Mouse (Mus musculus) pancreas, adult 10 weeks (tissue): ENCODE results near the gene Mtor. TPM values are rescaled to one million over a fixed set of nuclear protein-coding genes. Genes with fewer than 3 reads are reported as not detected.

Experiments used
- polyA plus RNA-seq: library from polyadenylated mRNA; stranded (reverse); fragments of 350-450 nt; fragmentation: Illumina TruSeq; extraction: RNeasy Lipid Tissue Mini Kit (QIAGEN cat#74804); gene quantifications from one replicate; pipeline ENCODE4 v1.2.3, GENCODE M21; 2015; ENCODE audit warnings: low read depth, low replicate concordance; ENCODE audit not compliant: insufficient read depth

Gene Mtor
- polyA plus RNA-seq = 2.9 TPM

DNA sequence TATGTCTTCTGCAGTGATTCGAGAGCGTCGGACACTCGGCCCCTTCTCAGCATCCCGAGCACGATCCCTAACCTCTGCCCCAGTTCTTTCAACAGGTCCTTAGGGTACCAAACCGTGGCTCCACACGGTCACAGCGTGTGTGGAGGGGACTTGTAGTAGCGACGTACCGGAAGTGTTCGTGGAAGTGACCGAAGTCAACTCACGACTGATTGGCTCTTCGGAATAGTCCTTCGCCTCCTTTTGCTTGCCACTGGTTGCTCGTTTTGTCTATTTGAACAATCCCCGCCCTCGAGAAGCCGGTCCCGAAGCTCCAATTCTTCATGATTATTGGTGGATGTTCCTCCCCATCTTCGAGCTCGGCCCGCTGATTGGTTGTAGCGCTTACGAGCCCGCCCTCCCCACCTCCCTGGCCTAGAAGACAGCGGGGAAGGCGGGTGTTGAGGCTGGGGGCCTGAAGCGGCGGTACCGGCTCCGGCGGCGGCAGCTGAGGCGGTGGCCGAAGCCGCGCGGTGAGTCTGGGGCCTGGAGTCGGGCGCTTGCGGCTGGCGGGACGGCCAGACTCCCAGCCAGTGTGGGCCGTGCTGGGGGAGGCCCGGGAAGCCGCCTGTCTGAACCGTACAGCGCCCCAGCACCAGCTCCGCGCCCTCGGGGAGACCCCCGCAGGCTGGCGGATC lies at the start of gene Mtor:
TSS of gene Mtor (plus strand) at position 433 of the 674 bp plus-strand sequence.

DNA sequence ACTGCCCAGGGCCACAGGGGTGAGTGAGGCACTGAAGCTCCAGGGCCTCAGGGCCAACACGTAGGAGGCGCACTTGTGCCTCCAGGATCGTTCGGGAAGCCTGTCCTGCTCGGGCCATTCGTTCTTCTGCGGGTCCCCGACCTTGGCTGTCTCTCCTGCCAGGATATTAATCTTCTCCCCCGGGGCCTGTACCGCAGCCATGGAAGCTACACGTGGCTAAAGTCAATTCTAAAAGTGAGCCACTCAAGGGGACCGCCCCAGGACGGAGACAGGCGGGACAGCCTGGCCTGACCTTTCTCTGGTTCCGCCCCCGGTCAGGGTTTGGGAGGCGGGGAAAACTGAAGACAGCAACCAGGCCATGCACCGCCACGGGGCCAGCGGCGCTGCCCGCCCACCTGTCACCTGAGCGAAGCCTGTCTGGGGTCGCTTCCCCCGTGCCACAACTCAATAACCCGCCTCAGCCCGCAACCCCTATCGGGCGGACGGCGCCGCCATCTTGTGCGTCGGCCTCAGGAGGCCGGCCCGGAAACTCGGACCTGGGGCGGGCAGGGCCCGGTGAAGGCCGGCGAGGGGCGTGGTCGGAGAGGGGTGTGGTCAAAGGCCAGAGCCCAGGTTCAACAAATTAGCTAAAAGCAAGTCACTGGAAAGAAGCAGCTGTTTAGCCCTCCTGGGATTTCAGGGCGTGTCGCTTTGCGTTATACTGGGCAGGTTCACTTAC lies 4.0 kb upstream of the Mtor start, which contains the start of gene Ubiad1:
TSS of gene Ubiad1 (minus strand) at position 522 of the 718 bp plus-strand sequence.

DNA sequence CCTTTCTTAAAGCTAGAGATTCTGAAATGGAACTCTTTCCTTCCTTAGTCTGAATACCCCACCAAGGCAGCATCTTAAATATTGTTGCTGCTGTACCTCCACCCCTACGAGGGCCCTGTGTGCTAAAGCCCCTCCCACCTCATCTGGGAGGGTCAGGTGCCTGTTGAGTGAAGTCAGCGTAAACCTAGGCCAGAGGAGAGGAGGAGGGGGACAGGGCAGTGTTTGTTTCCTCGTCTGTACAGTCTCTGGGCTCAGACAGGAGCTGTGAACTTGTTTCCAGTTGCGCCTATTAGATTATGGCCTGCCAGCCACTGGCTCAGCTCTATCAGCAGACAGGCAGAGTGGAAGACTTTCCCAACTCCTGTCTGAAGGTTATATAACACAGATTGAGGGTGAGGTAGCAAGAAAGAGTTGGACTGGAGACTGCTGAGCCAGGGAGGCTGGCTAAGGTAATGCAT lies 52.0 kb downstream of the Mtor start, which contains the start of gene Angptl7:
TSS of gene Angptl7 (minus strand) at position 51 of the 458 bp plus-strand sequence.

DNA sequence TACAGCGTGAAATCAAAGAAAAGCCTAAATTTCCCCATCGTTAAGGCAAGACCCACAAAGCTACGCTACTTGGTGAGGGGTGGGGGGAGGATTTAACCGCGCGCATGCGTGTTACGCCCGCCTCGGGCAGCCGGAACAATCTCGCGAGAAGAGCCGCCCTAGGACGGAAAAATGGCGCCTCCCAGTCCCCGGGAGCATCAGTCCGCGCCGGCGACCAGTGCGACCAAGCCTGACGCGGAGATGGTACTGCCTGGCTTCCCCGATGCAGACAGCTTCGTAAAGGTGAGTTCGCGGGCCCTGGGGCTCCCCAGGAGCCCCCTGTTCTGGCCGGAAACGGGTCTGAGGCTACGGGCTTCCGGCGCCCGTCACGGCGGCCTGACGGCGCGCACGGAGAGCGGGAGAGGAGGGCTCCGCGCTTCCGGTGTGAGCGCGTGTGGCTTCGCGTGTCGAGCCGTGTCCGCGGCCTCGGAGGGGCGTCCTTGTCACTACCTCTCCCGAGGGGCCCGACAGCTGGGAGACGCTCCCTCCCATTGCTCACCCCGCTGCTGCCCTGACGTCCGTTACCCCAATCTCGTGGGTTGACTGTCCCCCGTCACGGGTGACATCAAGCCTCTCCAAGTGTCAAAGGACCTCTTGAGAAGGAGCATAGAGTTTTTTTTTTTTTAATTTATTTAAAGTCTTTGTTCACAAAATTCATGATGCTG lies 110.0 kb downstream of the Mtor start, which contains the start of gene Exosc10:
TSS of gene Exosc10 (plus strand) at position 133 of the 704 bp plus-strand sequence.

DNA sequence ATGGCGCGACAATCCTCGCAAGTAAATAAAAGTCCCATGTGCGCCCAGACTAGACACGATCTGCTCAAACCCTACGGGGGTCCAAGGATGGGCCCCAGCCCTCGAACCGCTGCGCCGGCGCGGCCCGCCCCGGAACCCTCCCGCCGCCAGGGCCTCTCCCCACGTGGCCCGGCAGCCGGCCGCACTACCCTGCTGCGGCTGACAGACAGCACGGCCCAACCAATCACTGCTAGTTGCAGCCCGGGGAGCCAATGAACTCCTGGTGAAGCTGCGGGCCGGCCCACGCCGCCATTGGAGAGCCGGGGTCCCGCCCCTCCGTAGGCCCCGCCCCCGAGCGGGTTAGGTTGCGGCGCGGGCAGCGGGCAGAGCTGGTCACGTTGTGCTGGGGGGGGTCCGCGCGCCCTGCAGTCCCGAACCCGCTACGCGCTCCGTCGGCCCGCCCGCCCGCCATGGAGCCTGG lies 142.8 kb downstream of the Mtor start, which contains the start of gene Srm:
TSS of gene Srm (plus strand) at position 333 of the 460 bp plus-strand sequence.

DNA sequence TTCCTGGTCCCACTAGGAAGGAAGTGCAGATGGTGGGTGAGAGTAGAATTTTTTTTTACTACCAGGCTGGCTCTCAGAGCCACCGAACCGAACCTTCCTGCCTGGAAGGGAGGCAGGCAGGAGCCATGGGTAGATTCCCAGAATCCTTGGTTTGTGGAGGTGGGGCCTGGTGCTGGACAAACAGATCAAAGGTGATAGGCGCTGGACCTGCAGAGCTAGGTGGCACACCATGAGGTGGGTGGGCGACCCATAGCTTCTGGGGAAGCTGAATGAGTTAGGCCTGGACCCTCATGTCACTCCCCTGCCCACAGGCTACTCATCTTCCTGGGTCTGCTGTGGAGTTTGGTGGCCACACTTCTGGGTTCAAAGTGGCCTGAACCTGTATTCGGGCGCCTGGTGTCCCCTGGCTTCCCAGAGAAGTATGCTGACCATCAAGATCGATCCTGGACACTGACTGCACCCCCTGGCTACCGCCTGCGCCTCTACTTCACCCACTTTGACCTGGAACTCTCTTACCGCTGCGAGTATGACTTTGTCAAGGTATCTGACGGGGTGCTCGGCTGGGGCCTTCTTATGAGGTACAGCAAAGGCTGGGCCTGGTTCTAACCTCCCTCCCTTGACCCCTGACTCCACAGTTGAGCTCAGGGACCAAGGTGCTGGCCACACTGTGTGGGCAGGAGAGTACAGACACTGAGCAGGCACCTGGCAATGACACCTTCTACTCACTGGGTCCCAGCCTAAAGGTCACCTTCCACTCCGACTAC lies 154.1 kb downstream of the Mtor start, which contains the start of gene Masp2:
TSS of gene Masp2 (plus strand) at position 198 of the 764 bp plus-strand sequence.

Other genes starting within 250 kb of the Mtor start
- not detected for gene Disp3, start 160.6 kb upstream of the Mtor start, polyA plus RNA-seq
- 2.0 TPM for gene Ubiad1, start 3.8 kb upstream of the Mtor start, polyA plus RNA-seq
- not detected for gene Angptl7, start 51.8 kb downstream of the Mtor start, polyA plus RNA-seq
- gene Exosc10, start 109.8 kb downstream of the Mtor start, polyA plus RNA-seq = 7.7 TPM
- 29.1 TPM for gene Srm, start 142.9 kb downstream of the Mtor start, polyA plus RNA-seq
- gene Masp2, start 153.9 kb downstream of the Mtor start, polyA plus RNA-seq = 0.42 TPM
- 63.7 TPM for gene Tardbp, start 178.4 kb downstream of the Mtor start, polyA plus RNA-seq
- gene Gm572, start 194.7 kb downstream of the Mtor start, polyA plus RNA-seq = 1.6 TPM